Mouse (Mus musculus): ENCODE data around the gene Lrrc61. TPM values are rescaled to one million over a fixed set of nuclear protein-coding genes. Genes with fewer than 3 reads are reported as not detected.

The Lrrc61 gene
- total RNA-seq, 2 experiments from 2014 or later: 28.9 to 31.6 TPM

- intact Hi-C loops (cut with DNase I): no loop called here
- DNase-seq (ENCODE audit: extremely low spot score in 1 of 2, low spot score in 2 of 2): no peak
Observed at GRCm38 (mm10) chr6:48579215-48579648, 24.6 kb downstream of the Lrrc61 start.

GRCm38 (mm10) chr6:48581257-48581656 lies 26.7 kb downstream of the Lrrc61 start:
- intact Hi-C loops (cut with DNase I): no loop called here
- no peak for DNase-seq (ENCODE audit: extremely low spot score in 1 of 2, low spot score in 2 of 2)

DNA sequence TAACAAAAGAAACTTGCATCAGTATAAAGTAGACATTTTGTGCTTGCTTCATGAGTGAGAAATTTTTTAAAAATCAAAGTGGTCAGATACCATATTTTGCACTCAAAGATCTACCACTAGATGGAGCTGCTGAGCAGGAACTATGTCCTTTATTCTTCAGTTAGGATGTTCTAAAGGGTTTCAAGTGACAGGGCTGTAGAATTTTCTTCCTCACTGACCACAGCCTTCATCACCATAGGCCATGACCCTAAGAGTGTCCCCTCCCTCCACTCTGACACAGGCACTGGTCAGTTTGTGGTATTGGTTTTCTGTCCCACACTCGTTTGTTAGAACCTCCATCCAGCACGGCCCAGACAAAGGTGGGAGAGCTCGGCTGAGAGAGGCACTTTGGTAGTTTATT lies 27.4 kb downstream of the Lrrc61 start:
- intact Hi-C loops (cut with DNase I): no loop called here
- DNase-seq (ENCODE audit: extremely low spot score in 1 of 2, low spot score in 2 of 2): peak in 1 of 2 experiments; percentile 48

- intact Hi-C loops (cut with DNase I): no loop called here
- DNase-seq (ENCODE audit: extremely low spot score in 1 of 2, low spot score in 2 of 2): no peak
Observed at GRCm38 (mm10) chr6:48589194-48589750, 34.7 kb downstream of the Lrrc61 start, which contains the start of gene Gm45021. Gene Gm45021, plus strand, starts transcription at chr6:48589610.

- DNase-seq (ENCODE audit: extremely low spot score in 1 of 2, low spot score in 2 of 2): no peak
- intact Hi-C loops (cut with DNase I): loop anchor here (5.0 kb wide), 1 partner anchor 41 kb away; no protein-coding TSS in a partner anchor
Observed at GRCm38 (mm10) chr6:48591221-48591845, 36.7 kb downstream of the Lrrc61 start.

GRCm38 (mm10) chr6:48591871-48592270 lies 37.3 kb downstream of the Lrrc61 start:
- intact Hi-C loops (cut with DNase I): loop anchor here (5.0 kb wide), 1 partner anchor 40 kb away; no protein-coding TSS in a partner anchor
- DNase-seq (ENCODE audit: extremely low spot score in 1 of 2, low spot score in 2 of 2): no peak

DNA sequence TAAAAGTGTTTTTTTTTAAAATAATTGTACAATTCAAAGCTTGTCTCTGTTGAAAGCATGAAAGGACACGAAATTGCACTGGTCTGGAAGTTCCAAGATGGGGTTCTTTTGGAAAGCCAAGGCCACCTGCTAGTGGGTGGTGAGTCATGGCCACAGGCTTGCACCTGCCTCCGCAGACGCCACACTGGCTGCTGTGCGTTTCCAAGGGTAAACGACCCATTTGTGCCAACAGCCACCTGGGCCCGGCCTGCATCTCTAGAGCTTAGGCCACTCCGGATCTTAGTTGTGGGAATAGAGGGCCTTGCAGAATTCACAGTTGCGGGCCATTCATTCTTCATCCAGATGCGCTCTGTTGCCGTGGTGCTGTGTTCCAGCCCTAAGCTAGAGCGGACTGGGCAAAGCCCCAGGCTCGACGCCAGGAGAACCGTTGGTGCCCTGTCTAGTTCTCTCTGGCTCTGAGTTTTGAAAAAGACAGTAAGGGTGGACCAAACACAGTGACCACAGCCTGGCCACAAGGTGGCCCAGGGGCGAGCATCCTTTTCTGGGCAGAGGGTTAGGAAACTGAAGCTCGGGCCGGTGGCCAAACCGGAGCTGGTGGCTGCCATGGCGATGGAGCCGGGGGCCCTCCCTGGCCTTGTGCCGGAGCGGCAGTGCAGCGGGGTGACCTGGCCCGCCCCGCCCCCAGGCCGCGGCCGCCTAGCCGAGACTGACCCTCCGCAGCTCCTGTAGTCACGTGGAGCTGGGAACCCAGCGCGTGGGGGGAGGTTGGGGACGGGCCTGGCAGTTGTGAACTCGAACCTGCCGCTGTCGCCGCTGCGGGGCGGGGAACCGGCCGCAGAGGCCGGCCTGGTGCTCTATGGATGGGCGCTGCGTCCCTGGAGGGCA lies 38.8 kb downstream of the Lrrc61 start, which contains the start of the genes Repin1 and Gm44965:
Repin1 (plus strand) TSS at position 726 of the 885 bp plus-strand sequence.
Gm44965 (plus strand) TSS at position 784 of the 885 bp plus-strand sequence.
- intact Hi-C loops (cut with DNase I): loop anchor here (5.0 kb wide), 1 partner anchor 39 kb away; no protein-coding TSS in a partner anchor
- DNase-seq (ENCODE audit: extremely low spot score in 1 of 2, low spot score in 2 of 2): peak; percentile 87 to 98

- intact Hi-C loops (cut with DNase I): loop anchor here (5.0 kb wide), 1 partner anchor 38 kb away; no protein-coding TSS in a partner anchor
- DNase-seq (ENCODE audit: extremely low spot score in 1 of 2, low spot score in 2 of 2): peak; percentile 42 to 68
Observed at GRCm38 (mm10) chr6:48594043-48594738, 39.6 kb downstream of the Lrrc61 start.

DNA sequence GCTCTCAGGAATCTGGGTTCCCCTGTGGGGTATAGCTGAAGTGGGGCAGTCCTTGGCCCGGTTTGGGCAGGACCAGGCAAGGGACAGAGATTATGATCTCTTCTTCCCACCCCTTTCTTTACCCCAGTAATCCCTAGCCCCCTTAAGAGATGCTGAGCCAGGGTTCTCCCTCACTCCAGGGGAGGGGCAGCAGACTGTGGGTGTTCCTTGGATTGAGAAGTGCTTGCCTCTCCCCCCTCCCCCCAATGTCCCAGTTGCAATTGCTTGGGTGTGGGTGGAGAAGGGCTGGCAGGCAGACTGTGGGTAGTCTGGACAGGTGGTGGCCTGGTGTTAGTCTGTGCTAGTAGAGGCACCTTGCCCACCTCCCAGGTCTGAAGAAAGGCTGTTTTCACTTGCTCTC lies 40.7 kb downstream of the Lrrc61 start:
- peak in 1 of 2 experiments; percentile 45 for DNase-seq (ENCODE audit: extremely low spot score in 1 of 2, low spot score in 2 of 2)
- intact Hi-C loops (cut with DNase I): no loop called here

- peak in 1 of 2 experiments; percentile 35 for DNase-seq (ENCODE audit: extremely low spot score in 1 of 2, low spot score in 2 of 2)
- intact Hi-C loops (cut with DNase I): no loop called here
Observed at GRCm38 (mm10) chr6:48596545-48597232, 42.1 kb downstream of the Lrrc61 start.

DNA sequence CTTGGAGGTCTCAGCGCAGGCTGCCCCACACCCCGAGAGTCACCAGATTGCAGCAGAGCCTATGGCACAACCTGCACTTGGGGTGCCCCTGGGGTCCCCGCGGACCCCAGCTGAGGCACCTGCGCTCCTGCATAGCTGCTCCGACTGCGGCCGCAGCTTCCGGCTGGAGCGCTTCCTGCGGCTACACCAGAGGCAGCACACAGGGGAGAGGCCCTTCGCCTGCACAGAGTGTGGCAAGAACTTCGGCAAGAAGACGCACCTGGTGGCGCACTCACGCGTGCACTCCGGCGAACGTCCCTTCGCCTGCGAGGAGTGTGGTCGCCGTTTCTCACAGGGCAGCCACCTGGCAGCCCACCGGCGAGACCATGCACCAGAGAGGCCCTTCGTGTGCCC lies 42.6 kb downstream of the Lrrc61 start:
- no peak for DNase-seq (ENCODE audit: extremely low spot score in 1 of 2, low spot score in 2 of 2)
- intact Hi-C loops (cut with DNase I): no loop called here

DNA sequence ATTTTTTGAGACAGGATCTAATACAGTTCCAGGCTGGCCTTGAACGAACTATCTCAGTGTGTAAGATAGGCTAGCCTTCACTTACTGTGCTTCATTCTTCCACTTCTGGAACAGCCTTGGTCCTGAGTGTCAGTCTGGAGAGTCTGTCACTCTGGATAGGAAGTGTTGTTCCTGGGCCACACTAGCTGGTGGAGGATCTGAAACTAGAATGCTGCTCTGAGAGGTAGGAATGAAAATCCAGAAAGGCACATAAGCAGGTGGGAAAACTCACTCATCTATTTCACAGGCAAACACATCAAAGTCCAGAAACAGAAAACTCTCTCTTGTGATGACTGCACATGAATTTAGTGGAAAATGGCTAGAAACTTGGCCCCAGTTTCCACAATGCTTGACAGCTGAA lies 46.0 kb downstream of the Lrrc61 start:
- intact Hi-C loops (cut with DNase I): no loop called here
- no peak for DNase-seq (ENCODE audit: extremely low spot score in 1 of 2, low spot score in 2 of 2)

DNA sequence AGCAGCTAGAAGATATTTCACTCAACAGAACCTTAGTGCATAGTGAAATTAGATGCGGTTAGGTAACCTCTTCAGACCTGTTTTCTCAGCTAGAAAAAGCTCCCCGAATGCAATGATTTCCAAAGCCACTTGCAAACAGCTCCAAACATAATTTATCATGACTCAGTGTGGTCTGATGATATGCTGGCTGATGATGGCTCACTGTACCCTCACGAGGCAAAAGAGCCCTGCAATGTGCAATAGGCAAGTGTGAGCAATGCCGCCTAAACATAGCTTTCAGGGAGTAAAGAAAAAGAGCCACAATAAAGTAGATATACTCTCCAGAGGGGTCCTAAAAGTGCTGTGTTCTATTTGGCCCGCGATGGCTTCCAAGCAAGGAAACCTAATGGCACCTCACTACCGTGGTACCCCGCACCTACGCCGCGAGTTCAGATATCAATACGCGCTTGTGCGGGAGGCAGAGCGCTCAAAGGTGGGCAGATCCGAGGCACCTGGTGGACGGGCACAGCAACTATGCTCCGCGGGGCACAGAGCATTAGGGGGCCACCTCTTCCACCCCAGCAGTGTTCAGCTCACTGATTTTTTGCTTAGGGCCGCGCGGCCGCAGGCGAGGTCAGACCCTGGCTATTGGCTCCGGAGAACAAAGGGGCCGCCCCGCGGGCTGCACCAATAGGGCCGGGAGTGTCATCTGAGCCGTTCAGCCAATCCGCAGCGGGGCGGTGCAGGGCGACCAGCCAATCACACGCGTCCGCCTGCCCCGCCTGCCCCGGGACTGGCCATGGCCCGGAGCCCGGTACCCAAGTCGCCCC lies 46.9 kb downstream of the Lrrc61 start, which contains the start of gene Zfp775:
Zfp775 (plus strand) TSS at position 793 of the 809 bp plus-strand sequence.
- DNase-seq (ENCODE audit: extremely low spot score in 1 of 2, low spot score in 2 of 2): peak; percentile 94 to 98
- intact Hi-C loops (cut with DNase I): no loop called here

- DNase-seq (ENCODE audit: extremely low spot score in 1 of 2, low spot score in 2 of 2): peak; percentile 27 to 62
- intact Hi-C loops (cut with DNase I): no loop called here
Observed at GRCm38 (mm10) chr6:48602080-48602741, 47.6 kb downstream of the Lrrc61 start.

- intact Hi-C loops (cut with DNase I): no loop called here
- no peak for DNase-seq (ENCODE audit: extremely low spot score in 1 of 2, low spot score in 2 of 2)
Observed at GRCm38 (mm10) chr6:48608124-48608523, 53.5 kb downstream of the Lrrc61 start.

- intact Hi-C loops (cut with DNase I): no loop called here
- no peak for DNase-seq (ENCODE audit: extremely low spot score in 1 of 2, low spot score in 2 of 2)
Observed at GRCm38 (mm10) chr6:48609512-48609911, 54.9 kb downstream of the Lrrc61 start.

GRCm38 (mm10) chr6:48610657-48611056 lies 56.1 kb downstream of the Lrrc61 start:
- intact Hi-C loops (cut with DNase I): no loop called here
- DNase-seq (ENCODE audit: extremely low spot score in 1 of 2, low spot score in 2 of 2): no peak

Measured in left cerebral cortex, postnatal 10 days (tissue).